Mouse (Mus musculus): Measurements from ENCODE around the gene D10Wsu102e. TPM values are rescaled to one million over a fixed set of nuclear protein-coding genes. Genes with fewer than 3 reads are reported as not detected.
A peak's percentile ranks its signal among the peaks of the same experiment; 100 is the strongest.
"Not testable (repeated sequence)": the region's sequence is repeated elsewhere in the genome, so short reads cannot be mapped to it uniquely, and the experiment has no call there.

The D10Wsu102e gene
- polyA plus RNA-seq, 1 experiment from 2014 or later, result 0.45 TPM

- 80% methylated on average over 8 of the region's 8 CpGs for WGBS (ENCODE audit: insufficient replicate concordance)
- Histone ChIP-seq H3K4me3 (no peak overlapping the region), H3K36me3 (peaks cover 76% of the 10 kb centered on the region), H3K27me3 (replicated peaks) (no peaks in the 10 kb centered on the region), H3K4me2 (no peak overlapping the region), H3K27ac (no peak overlapping the region), H3K9ac (no peak overlapping the region), H3K9me3 (replicated peaks) (peaks cover 8% of the 10 kb centered on the region; the same call in 1 of the 2 replicates), H3K4me1 (no peaks in the 10 kb centered on the region)
- no peak for ATAC-seq
Measured at GRCm38 (mm10) chr10:83376911-83377682, 17.1 kb downstream of the D10Wsu102e start.

- Histone ChIP-seq H3K9me3 (replicated peaks) (peaks cover 8% of the 10 kb centered on the region; the same call in 1 of the 2 replicates), H3K27me3 (replicated peaks) (no peaks in the 10 kb centered on the region), H3K4me2 (no peak overlapping the region), H3K9ac (no peak overlapping the region), H3K4me3 (no peak overlapping the region), H3K36me3 (peaks cover 67% of the 10 kb centered on the region), H3K4me1 (no peaks in the 10 kb centered on the region), H3K27ac (no peak overlapping the region)
- WGBS (ENCODE audit: insufficient replicate concordance), result 72% methylated on average over 9 of the region's 9 CpGs
- ATAC-seq, result no peak
Measured at GRCm38 (mm10) chr10:83378083-83378833, 18.2 kb downstream of the D10Wsu102e start.

GRCm38 (mm10) chr10:83380501-83380900, 20.5 kb downstream of the D10Wsu102e start:
- H3K9me3 ChIP-seq (replicated peaks), result peaks cover under 1% of the 10 kb centered on the region; the same call in 1 of the 2 replicates
- H3K27ac ChIP-seq, result no peak overlapping the region
- no peak for ATAC-seq
- 84% methylated on average over 2 of the region's 2 CpGs for WGBS (ENCODE audit: insufficient replicate concordance)
- H3K4me1 ChIP-seq, result peaks cover 20% of the 10 kb centered on the region
- no peak overlapping the region for H3K4me2 ChIP-seq
- H3K4me3 ChIP-seq, result no peak overlapping the region
- H3K36me3 ChIP-seq, result peaks cover 61% of the 10 kb centered on the region
- no peak overlapping the region for H3K9ac ChIP-seq
- H3K27me3 ChIP-seq (replicated peaks), result no peaks in the 10 kb centered on the region

GRCm38 (mm10) chr10:83382528-83382927, 22.5 kb downstream of the D10Wsu102e start:
- H3K4me1 ChIP-seq, result peaks cover 21% of the 10 kb centered on the region
- no peaks in the 10 kb centered on the region for H3K9me3 ChIP-seq (replicated peaks)
- H3K27me3 ChIP-seq (replicated peaks), result no peaks in the 10 kb centered on the region
- H3K36me3 ChIP-seq, result peaks cover 50% of the 10 kb centered on the region
- no peak overlapping the region for H3K27ac ChIP-seq
- no peak overlapping the region for H3K9ac ChIP-seq
- no peak overlapping the region for H3K4me3 ChIP-seq
- WGBS (ENCODE audit: insufficient replicate concordance), result 78% methylated on average over 4 of the region's 4 CpGs
- H3K4me2 ChIP-seq, result no peak overlapping the region
- ATAC-seq, result no peak

GRCm38 (mm10) chr10:83382988-83383387, 23.0 kb downstream of the D10Wsu102e start:
- H3K27me3 ChIP-seq (replicated peaks), result no peaks in the 10 kb centered on the region
- no peak overlapping the region for H3K4me2 ChIP-seq
- H3K9me3 ChIP-seq (replicated peaks), result no peaks in the 10 kb centered on the region
- 37% methylated on average over 2 of the region's 2 CpGs for WGBS (ENCODE audit: insufficient replicate concordance)
- H3K9ac ChIP-seq, result no peak overlapping the region
- no peak overlapping the region for H3K27ac ChIP-seq
- peaks cover 48% of the 10 kb centered on the region for H3K36me3 ChIP-seq
- H3K4me3 ChIP-seq, result no peak overlapping the region
- H3K4me1 ChIP-seq, result peaks cover 21% of the 10 kb centered on the region
- ATAC-seq, result no peak

- peak; percentile 44 for ATAC-seq
- peaks cover 42% of the 10 kb centered on the region for H3K36me3 ChIP-seq
- peaks cover 21% of the 10 kb centered on the region for H3K4me1 ChIP-seq
- WGBS (ENCODE audit: insufficient replicate concordance), result 85% methylated on average over 13 of the region's 13 CpGs
- H3K27me3 ChIP-seq (replicated peaks), result no peaks in the 10 kb centered on the region
- H3K4me3 ChIP-seq, result no peak overlapping the region
- H3K9me3 ChIP-seq (replicated peaks), result no peaks in the 10 kb centered on the region
- no peak overlapping the region for H3K9ac ChIP-seq
- no peak overlapping the region for H3K27ac ChIP-seq
- peak overlapping the region; percentile 50 for H3K4me2 ChIP-seq
Measured at GRCm38 (mm10) chr10:83383863-83384262, 23.8 kb downstream of the D10Wsu102e start.

GRCm38 (mm10) chr10:83384456-83385215, 24.6 kb downstream of the D10Wsu102e start:
- Histone ChIP-seq H3K27me3 (replicated peaks) (no peaks in the 10 kb centered on the region), H3K4me3 (peak overlapping the region; percentile 31), H3K36me3 (peaks cover 35% of the 10 kb centered on the region), H3K9me3 (replicated peaks) (no peaks in the 10 kb centered on the region), H3K4me1 (peaks cover 21% of the 10 kb centered on the region), H3K4me2 (peak overlapping the region; percentile 50), H3K9ac (0 out of 2 replicates have a peak overlapping the region, but pooled peaks have one; percentile 13), H3K27ac (peak overlapping the region; percentile 55)
- peak; percentile 88 for ATAC-seq
- WGBS (ENCODE audit: insufficient replicate concordance), result 47% methylated on average over 8 of the region's 8 CpGs

GRCm38 (mm10) chr10:83385330-83385910, 25.4 kb downstream of the D10Wsu102e start:
- Histone ChIP-seq H3K4me3 (no peak overlapping the region), H3K4me2 (peak overlapping the region; percentile 50), H3K27me3 (replicated peaks) (no peaks in the 10 kb centered on the region), H3K9ac (no peak overlapping the region), H3K27ac (peak overlapping the region; percentile 45; the same call in 1 of the 2 replicates), H3K4me1 (peaks cover 21% of the 10 kb centered on the region), H3K36me3 (peaks cover 28% of the 10 kb centered on the region), H3K9me3 (replicated peaks) (no peaks in the 10 kb centered on the region)
- WGBS (ENCODE audit: insufficient replicate concordance), result 77% methylated on average over 7 of the region's 7 CpGs
- ATAC-seq, result no peak

GRCm38 (mm10) chr10:83397336-83397735, 37.3 kb downstream of the D10Wsu102e start:
- no peak overlapping the region for H3K9ac ChIP-seq
- no peak overlapping the region for H3K4me2 ChIP-seq
- no peak overlapping the region for H3K27ac ChIP-seq
- H3K27me3 ChIP-seq (replicated peaks), result no peaks in the 10 kb centered on the region
- no peaks in the 10 kb centered on the region for H3K36me3 ChIP-seq
- no peak for ATAC-seq
- no peak overlapping the region for H3K4me3 ChIP-seq
- no peaks in the 10 kb centered on the region for H3K9me3 ChIP-seq (replicated peaks)
- H3K4me1 ChIP-seq, result no peaks in the 10 kb centered on the region; the same call in 1 of the 2 replicates
- WGBS (ENCODE audit: insufficient replicate concordance), result 65% methylated on average over 2 of the region's 2 CpGs

GRCm38 (mm10) chr10:83400896-83401295, 40.9 kb downstream of the D10Wsu102e start:
- H3K9ac ChIP-seq, result not testable (repeated sequence)

GRCm38 (mm10) chr10:83405031-83405430, 45.0 kb downstream of the D10Wsu102e start:
- Histone ChIP-seq H3K9me3 (replicated peaks) (peaks cover 18% of the 10 kb centered on the region), H3K4me1 (no peaks in the 10 kb centered on the region), H3K9ac (no peak overlapping the region), H3K27ac (no peak overlapping the region), H3K27me3 (replicated peaks) (no peaks in the 10 kb centered on the region), H3K4me3 (no peak overlapping the region), H3K36me3 (peaks cover 22% of the 10 kb centered on the region), H3K4me2 (no peak overlapping the region)
- 77% methylated on average over 11 of the region's 11 CpGs for WGBS (ENCODE audit: insufficient replicate concordance)
- ATAC-seq, result no peak

More at GRCm38 (mm10) chr10:83400896-83401295, 40.9 kb downstream of the D10Wsu102e start:
- not testable (repeated sequence) for H3K36me3 ChIP-seq; H3K4me2 ChIP-seq; H3K4me3 ChIP-seq; H3K27ac ChIP-seq; H3K4me1 ChIP-seq; H3K27me3 ChIP-seq (replicated peaks); H3K9me3 ChIP-seq (replicated peaks); ATAC-seq
- 85% methylated on average over 7 of the region's 7 CpGs for WGBS (ENCODE audit: insufficient replicate concordance)
